Mouse (Mus musculus): ENCODE measurements at regions not wholly inside any gene's neighbourhood (a gene's known extent, or its start where the extent isn't known, plus 50 kb on each side); places are given as distances from the start of the nearest gene placed in this dataset.

DNA sequence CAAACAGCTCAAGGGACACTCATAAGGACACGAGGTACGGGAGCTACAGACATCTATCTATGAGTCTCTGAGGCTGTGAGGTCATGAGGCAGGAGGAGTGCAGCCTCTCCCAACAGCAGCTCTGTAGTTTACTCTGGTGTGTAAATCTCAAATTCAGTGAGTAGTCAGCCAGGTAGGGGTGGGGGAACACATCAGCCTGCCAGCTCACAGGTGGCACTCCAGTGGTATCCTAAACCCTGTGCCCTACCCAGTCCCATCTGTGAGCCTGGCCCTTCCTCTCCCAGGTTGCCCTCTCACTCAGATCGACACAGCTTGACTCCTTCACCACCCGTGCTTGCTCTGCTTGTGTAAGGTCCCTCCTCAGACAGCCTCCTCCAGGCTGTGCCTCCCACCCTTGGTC is 202.2 kb downstream of the Sipa1l2 start:
- no peaks in the 10 kb centered on the region for H3K9me3 ChIP-seq (ENCODE audit: control insufficient read depth, low read length)
- H3K27me3 ChIP-seq (ENCODE audit: control insufficient read depth, insufficient read depth, low read length), result no peaks in the 10 kb centered on the region
- DNase-seq (ENCODE audit: low spot score), result no peak
- 74% methylated on average over 4 of the region's 4 CpGs for WGBS
- H3K27ac ChIP-seq, result no peak overlapping the region
- no peak for ATAC-seq (ENCODE audit: low FRiP score)
- peaks cover 8% of the 10 kb centered on the region; the same call in 1 of the 2 replicates for H3K4me1 ChIP-seq (replicated peaks; ENCODE audit: control insufficient read depth, insufficient read depth, low read length)
- no peak overlapping the region for H3K9ac ChIP-seq
- no peaks in the 10 kb centered on the region for H3K36me3 ChIP-seq (replicated peaks; ENCODE audit: control insufficient read depth, insufficient read depth)
- H3K4me2 ChIP-seq (replicated peaks), result no peak overlapping the region
- no peak overlapping the region for H3K4me3 ChIP-seq (replicated peaks; ENCODE audit: low read length)

DNA sequence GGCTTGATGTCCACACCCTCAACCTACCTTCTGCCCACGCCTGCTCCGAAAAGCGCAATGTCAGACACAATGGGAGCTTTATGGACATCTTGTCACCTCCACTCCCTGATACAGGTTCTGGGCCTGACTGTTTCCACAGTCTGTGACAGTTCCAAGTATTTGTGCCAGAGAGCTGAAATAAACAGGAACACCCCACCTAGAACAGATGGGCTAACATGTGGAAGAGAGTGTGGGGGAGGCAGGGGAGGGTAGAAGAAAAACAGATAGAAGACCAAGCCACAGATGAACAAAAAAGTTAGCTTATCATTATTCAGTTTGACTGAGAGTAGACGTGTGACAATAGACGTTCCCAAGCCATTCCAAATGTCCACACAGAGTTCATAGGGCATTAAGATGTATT is 204.6 kb downstream of the Sipa1l2 start:
- no peak overlapping the region for H3K4me2 ChIP-seq (replicated peaks)
- DNase-seq (ENCODE audit: low spot score) (no peak), ATAC-seq (ENCODE audit: low FRiP score) (no peak)
- H3K4me1 ChIP-seq (replicated peaks; ENCODE audit: control insufficient read depth, insufficient read depth, low read length), result peaks cover 6% of the 10 kb centered on the region; the same call in 1 of the 2 replicates
- 94% methylated on average over 5 of the region's 5 CpGs for WGBS
- H3K27me3 ChIP-seq (ENCODE audit: control insufficient read depth, insufficient read depth, low read length), result no peaks in the 10 kb centered on the region
- H3K9ac ChIP-seq, result no peak overlapping the region
- H3K4me3 ChIP-seq (replicated peaks; ENCODE audit: low read length), result no peak overlapping the region
- H3K36me3 ChIP-seq (replicated peaks; ENCODE audit: control insufficient read depth, insufficient read depth), result no peaks in the 10 kb centered on the region
- no peak overlapping the region for H3K27ac ChIP-seq
- H3K9me3 ChIP-seq (ENCODE audit: control insufficient read depth, low read length), result peaks cover 3% of the 10 kb centered on the region; the same call in 1 of the 2 replicates

DNA sequence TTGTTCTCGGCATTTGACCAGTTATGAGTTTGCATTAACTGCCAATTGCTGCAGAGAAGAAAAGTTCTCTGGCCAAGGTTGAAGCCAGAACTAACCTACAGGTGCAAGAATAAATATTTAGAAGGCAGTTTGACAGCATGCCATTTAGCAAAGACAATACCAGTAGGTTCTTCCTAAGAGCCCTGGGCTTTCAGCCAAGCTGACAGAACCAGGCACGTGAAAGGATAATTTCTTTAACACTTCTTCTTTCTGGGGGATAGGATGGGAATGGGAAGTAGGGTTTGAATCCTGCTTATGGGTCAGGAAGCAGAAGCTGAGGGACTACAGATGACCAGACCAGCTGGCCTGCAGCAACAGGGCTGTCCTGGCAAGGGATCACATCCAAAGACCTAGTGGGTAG is 210.2 kb downstream of the Sipa1l2 start:
- Histone ChIP-seq H3K4me1 (replicated peaks; ENCODE audit: control insufficient read depth, insufficient read depth, low read length) (peaks cover 11% of the 10 kb centered on the region), H3K9me3 (ENCODE audit: control insufficient read depth, low read length) (peaks cover 9% of the 10 kb centered on the region)
- DNase-seq (ENCODE audit: low spot score), result no peak

DNA sequence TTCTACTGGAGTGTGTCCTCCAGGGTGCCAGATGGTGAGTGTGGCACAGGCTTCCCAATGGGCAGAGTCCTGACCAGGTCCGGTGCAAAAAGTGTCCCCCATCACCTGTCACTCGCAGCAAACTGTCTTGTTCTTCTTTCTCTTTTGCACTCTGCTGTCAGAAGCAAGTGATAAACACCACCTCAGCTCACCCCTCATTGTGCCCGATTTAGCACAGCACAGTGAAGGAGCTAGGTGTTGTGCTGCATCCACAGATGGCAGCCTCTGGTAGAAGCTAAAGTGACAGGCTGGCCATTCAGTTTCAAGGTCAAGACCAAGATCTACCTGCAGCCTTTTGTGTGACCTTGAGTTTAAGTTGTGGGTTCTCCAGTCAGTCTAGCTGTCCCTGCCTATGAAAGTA is 211.8 kb downstream of the Sipa1l2 start:
- Histone ChIP-seq H3K4me1 (replicated peaks; ENCODE audit: control insufficient read depth, insufficient read depth, low read length) (peaks cover 11% of the 10 kb centered on the region), H3K4me2 (replicated peaks) (no peak overlapping the region), H3K9ac (no peak overlapping the region), H3K36me3 (replicated peaks; ENCODE audit: control insufficient read depth, insufficient read depth) (no peaks in the 10 kb centered on the region), H3K4me3 (replicated peaks; ENCODE audit: low read length) (no peak overlapping the region), H3K9me3 (ENCODE audit: control insufficient read depth, low read length) (peaks cover 9% of the 10 kb centered on the region), H3K27ac (no peak overlapping the region), H3K27me3 (ENCODE audit: control insufficient read depth, insufficient read depth, low read length) (no peaks in the 10 kb centered on the region; the same call in 1 of the 2 replicates)
- DNase-seq (ENCODE audit: low spot score) (no peak), ATAC-seq (ENCODE audit: low FRiP score) (no peak)
- WGBS, result 88% methylated on average over 3 of the region's 3 CpGs

More for the DNA sequence above, 210.2 kb downstream of the Sipa1l2 start:
- H3K27ac ChIP-seq, result no peak overlapping the region
- ATAC-seq (ENCODE audit: low FRiP score), result no peak
- H3K9ac ChIP-seq, result no peak overlapping the region
- no peaks in the 10 kb centered on the region; the same call in 1 of the 2 replicates for H3K27me3 ChIP-seq (ENCODE audit: control insufficient read depth, insufficient read depth, low read length)
- no peak overlapping the region for H3K4me3 ChIP-seq (replicated peaks; ENCODE audit: low read length)
- WGBS, result 82% methylated on average over 2 of the region's 2 CpGs
- no peaks in the 10 kb centered on the region for H3K36me3 ChIP-seq (replicated peaks; ENCODE audit: control insufficient read depth, insufficient read depth)
- H3K4me2 ChIP-seq (replicated peaks), result no peak overlapping the region

DNA sequence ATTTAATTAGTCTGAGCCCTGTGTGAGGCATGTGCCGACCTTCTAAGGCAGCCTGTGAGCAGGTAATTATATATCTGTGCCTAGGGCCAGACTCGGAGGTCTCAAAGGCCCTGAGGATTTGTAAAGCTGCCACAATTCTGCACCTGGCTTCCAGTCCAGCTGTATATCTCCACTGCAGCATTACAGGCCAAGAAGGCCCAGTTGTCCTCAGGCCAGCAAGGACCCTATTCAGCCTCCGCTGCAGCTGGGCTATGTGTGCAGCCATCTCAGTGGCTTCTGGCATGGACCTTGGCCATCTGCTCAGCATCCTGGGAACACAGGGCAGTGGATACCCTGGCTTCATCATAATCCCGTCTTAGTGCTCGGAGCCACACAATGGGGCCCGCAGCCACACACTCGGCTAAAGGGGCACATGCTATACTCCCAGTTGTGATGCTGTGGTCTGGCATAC is 214.5 kb downstream of the Sipa1l2 start:
- peak overlapping the region; percentile 7; the same call in 1 of the 2 replicates for H3K27ac ChIP-seq
- DNase-seq (ENCODE audit: low spot score) (no peak), ATAC-seq (ENCODE audit: low FRiP score) (no peak; the same call in 1 of the 2 replicates)
- no peaks in the 10 kb centered on the region for H3K36me3 ChIP-seq (replicated peaks; ENCODE audit: control insufficient read depth, insufficient read depth)
- no peaks in the 10 kb centered on the region; the same call in 1 of the 2 replicates for H3K27me3 ChIP-seq (ENCODE audit: control insufficient read depth, insufficient read depth, low read length)
- H3K9ac ChIP-seq, result no peak overlapping the region
- H3K4me2 ChIP-seq (replicated peaks), result no peak overlapping the region
- H3K9me3 ChIP-seq (ENCODE audit: control insufficient read depth, low read length), result peaks cover 7% of the 10 kb centered on the region
- no peak overlapping the region for H3K4me3 ChIP-seq (replicated peaks; ENCODE audit: low read length)
- peaks cover 11% of the 10 kb centered on the region for H3K4me1 ChIP-seq (replicated peaks; ENCODE audit: control insufficient read depth, insufficient read depth, low read length)
- 52% methylated on average over 7 of the region's 7 CpGs for WGBS

DNA sequence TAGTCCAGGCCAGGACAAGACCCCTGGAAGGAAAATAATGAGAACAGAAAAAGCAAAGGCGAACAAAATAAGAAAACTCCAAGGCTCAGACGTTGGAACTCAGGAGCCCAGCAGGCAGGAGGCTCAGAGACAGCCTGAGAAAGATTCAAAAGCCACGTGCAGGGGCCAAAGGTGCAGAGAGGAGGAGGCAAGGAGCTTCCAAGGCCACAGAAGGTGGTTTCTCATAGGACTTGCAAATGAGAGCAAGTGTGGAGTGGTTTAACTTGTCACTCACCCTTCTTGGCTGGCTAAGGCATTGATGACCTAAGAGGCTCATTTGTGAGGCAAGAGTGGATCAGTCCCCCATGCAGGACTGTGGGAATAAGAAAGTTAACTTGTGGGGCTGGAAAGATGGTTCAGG is 217.3 kb downstream of the Sipa1l2 start:
- Histone ChIP-seq H3K36me3 (replicated peaks; ENCODE audit: control insufficient read depth, insufficient read depth) (no peaks in the 10 kb centered on the region), H3K9ac (no peak overlapping the region), H3K27me3 (ENCODE audit: control insufficient read depth, insufficient read depth, low read length) (peaks cover under 1% of the 10 kb centered on the region; the same call in 1 of the 2 replicates), H3K27ac (no peak overlapping the region), H3K4me2 (replicated peaks) (no peak overlapping the region), H3K9me3 (ENCODE audit: control insufficient read depth, low read length) (no peaks in the 10 kb centered on the region), H3K4me1 (replicated peaks; ENCODE audit: control insufficient read depth, insufficient read depth, low read length) (peaks cover 15% of the 10 kb centered on the region), H3K4me3 (replicated peaks; ENCODE audit: low read length) (no peak overlapping the region)
- WGBS, result 36% methylated on average over 3 of the region's 3 CpGs
- no peak for ATAC-seq (ENCODE audit: low FRiP score)
- DNase-seq (ENCODE audit: low spot score), result no peak

DNA sequence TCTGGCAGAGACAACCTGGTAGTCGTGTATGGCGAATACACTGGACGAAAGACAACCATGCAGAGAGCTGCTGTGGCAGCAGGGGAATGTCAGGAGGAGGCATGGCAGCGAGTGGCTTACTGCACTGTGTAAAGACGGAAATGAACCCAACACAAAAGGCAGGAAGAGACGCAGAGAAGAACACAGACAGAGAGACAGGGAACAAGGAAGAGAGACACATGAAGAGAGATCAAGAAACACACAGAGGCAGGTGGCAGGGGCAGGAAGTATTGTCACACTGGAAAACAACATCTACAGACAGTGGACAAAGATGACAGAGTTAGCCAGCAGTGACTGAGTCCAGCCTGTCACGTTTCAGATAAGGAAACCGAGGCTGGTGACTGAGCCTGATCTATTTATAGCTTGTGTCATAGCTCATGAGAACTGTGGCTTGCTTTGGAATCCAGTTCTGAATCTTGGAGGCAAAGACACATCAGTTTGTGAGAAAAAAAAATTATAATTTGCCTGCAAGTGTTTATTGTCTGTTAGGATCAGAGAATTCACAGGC is 218.0 kb downstream of the Sipa1l2 start:
- Histone ChIP-seq H3K4me3 (replicated peaks; ENCODE audit: low read length) (no peak overlapping the region), H3K9ac (no peak overlapping the region), H3K9me3 (ENCODE audit: control insufficient read depth, low read length) (no peaks in the 10 kb centered on the region), H3K27me3 (ENCODE audit: control insufficient read depth, insufficient read depth, low read length) (peaks cover 3% of the 10 kb centered on the region; the same call in 1 of the 2 replicates), H3K4me2 (replicated peaks) (no peak overlapping the region), H3K4me1 (replicated peaks; ENCODE audit: control insufficient read depth, insufficient read depth, low read length) (peaks cover 15% of the 10 kb centered on the region), H3K36me3 (replicated peaks; ENCODE audit: control insufficient read depth, insufficient read depth) (no peaks in the 10 kb centered on the region), H3K27ac (no peak overlapping the region)
- WGBS, result 69% methylated on average over 8 of the region's 8 CpGs
- ATAC-seq (ENCODE audit: low FRiP score) (no peak), DNase-seq (ENCODE audit: low spot score) (no peak)

DNA sequence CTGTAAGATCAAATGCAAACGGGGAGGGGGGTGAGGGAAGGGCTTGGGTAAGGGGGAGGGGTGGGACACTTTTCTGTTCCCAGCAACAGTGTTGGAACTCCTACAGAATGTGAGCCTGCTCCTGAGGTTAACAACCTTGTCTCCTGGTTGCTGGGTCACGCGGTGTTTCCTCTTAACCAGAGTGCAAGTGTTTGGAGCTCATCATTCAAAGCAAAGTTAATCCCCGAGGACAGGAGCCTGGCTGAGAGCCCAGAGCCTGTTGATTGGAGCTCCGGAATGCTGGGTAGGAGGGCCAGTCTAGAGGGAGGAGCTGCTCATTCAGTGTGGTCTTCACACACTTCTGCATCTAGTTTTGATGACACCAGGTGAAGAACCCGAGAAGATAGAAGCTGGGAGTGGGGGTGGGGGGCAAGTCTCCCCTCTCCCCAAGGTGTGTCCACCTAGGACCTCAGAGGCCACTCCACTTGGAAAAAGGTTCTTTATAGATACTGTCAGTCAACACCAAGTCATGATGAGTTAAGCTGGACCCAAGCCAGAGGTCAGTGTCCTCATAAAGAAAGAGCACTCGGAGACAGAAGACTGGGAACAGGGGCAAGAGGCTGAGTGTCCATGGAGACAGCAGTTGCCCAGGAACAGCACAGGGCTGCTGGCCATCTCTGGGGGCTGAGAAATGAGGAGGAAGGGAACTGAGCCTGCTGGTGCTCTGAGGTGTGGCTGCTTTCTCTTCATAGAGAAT is 220.2 kb downstream of the Sipa1l2 start:
- Histone ChIP-seq H3K4me2 (replicated peaks) (no peak overlapping the region), H3K9ac (no peak overlapping the region), H3K4me3 (replicated peaks; ENCODE audit: low read length) (no peak overlapping the region), H3K9me3 (ENCODE audit: control insufficient read depth, low read length) (no peaks in the 10 kb centered on the region), H3K36me3 (replicated peaks; ENCODE audit: control insufficient read depth, insufficient read depth) (no peaks in the 10 kb centered on the region), H3K4me1 (replicated peaks; ENCODE audit: control insufficient read depth, insufficient read depth, low read length) (peaks cover 7% of the 10 kb centered on the region), H3K27ac (no peak overlapping the region), H3K27me3 (ENCODE audit: control insufficient read depth, insufficient read depth, low read length) (peaks cover 3% of the 10 kb centered on the region; the same call in 1 of the 2 replicates)
- ATAC-seq (ENCODE audit: low FRiP score) (peak; percentile 85), DNase-seq (ENCODE audit: low spot score) (peak; percentile 80)
- 19% methylated on average over 7 of the region's 7 CpGs for WGBS

DNA sequence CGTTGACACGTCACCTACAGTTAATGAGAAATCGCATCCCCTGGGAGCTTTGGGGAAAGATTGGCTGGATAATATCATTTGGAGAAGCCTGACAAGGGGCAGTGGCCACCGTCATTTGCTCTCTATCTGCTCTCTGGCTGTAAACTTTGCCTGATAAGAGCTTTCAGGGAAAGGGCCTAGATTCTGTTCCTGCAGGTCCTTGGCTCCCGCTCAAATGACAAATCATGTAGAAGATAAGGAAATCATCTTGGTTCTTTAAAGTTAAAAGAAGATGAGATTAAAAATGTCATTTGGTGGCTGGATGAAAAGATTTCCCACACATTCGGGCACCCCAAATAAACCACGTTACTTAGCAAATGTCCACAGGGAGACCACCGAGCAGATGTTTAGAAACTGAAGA is 223.4 kb downstream of the Sipa1l2 start:
- Histone ChIP-seq H3K9ac (no peak overlapping the region), H3K27me3 (ENCODE audit: control insufficient read depth, insufficient read depth, low read length) (peaks cover 12% of the 10 kb centered on the region), H3K36me3 (replicated peaks; ENCODE audit: control insufficient read depth, insufficient read depth) (no peaks in the 10 kb centered on the region), H3K27ac (no peak overlapping the region), H3K4me3 (replicated peaks; ENCODE audit: low read length) (no peak overlapping the region), H3K9me3 (ENCODE audit: control insufficient read depth, low read length) (no peaks in the 10 kb centered on the region), H3K4me1 (replicated peaks; ENCODE audit: control insufficient read depth, insufficient read depth, low read length) (peaks cover 23% of the 10 kb centered on the region), H3K4me2 (replicated peaks) (no peak overlapping the region)
- ATAC-seq (ENCODE audit: low FRiP score), result no peak
- WGBS, result 74% methylated on average over 8 of the region's 8 CpGs
- DNase-seq (ENCODE audit: low spot score), result no peak

Measured in hindbrain, embryonic 14.5 days (tissue).